Mouse (Mus musculus): ENCODE data around the gene Rnpc3. TPM values are rescaled to one million over a fixed set of nuclear protein-coding genes. Genes with fewer than 3 reads are reported as not detected.

The Rnpc3 gene
- polyA plus RNA-seq, 1 experiment from 2014 or later: 39.8 TPM

- Histone ChIP-seq H3K9me3 (ENCODE audit: control insufficient read depth, low read length) (no peaks in the 10 kb centered on the region), H3K9ac (ENCODE audit: low read length) (no peak overlapping the region), H3K36me3 (ENCODE audit: control insufficient read depth, insufficient read depth, low read length) (no peaks in the 10 kb centered on the region), H3K4me3 (ENCODE audit: low read depth, low read length) (no peak overlapping the region), H3K4me2 (ENCODE audit: low read depth, severe bottlenecking) (no peak overlapping the region), H3K4me1 (ENCODE audit: control insufficient read depth, insufficient read depth, low read length) (no peaks in the 10 kb centered on the region), H3K27me3 (ENCODE audit: control insufficient read depth, insufficient read depth, low read length) (no peaks in the 10 kb centered on the region), H3K27ac (replicated peaks; ENCODE audit: low read depth, low read length) (no peak overlapping the region)
- 74% methylated on average over 1 of the region's 1 CpGs for WGBS
- DNase-seq (ENCODE audit: low spot score) (no peak), ATAC-seq (ENCODE audit: insufficient number of reproducible peaks, low FRiP score, low TSS enrichment, low read depth) (no peak)
Measured at GRCm38 (mm10) chr3:113590844-113591243, 39.1 kb downstream of the Rnpc3 start.

GRCm38 (mm10) chr3:113574578-113574977 is 55.4 kb downstream of the Rnpc3 start:
- WGBS: 79% methylated on average over 4 of the region's 4 CpGs
- no peak for ATAC-seq (ENCODE audit: insufficient number of reproducible peaks, low FRiP score, low TSS enrichment, low read depth)
- Histone ChIP-seq H3K27me3 (ENCODE audit: control insufficient read depth, insufficient read depth, low read length) (no peaks in the 10 kb centered on the region), H3K36me3 (ENCODE audit: control insufficient read depth, insufficient read depth, low read length) (no peaks in the 10 kb centered on the region), H3K9ac (ENCODE audit: low read length) (no peak overlapping the region), H3K4me3 (ENCODE audit: low read depth, low read length) (no peak overlapping the region), H3K9me3 (ENCODE audit: control insufficient read depth, low read length) (no peaks in the 10 kb centered on the region), H3K4me2 (ENCODE audit: low read depth, severe bottlenecking) (no peak overlapping the region), H3K4me1 (ENCODE audit: control insufficient read depth, insufficient read depth, low read length) (no peaks in the 10 kb centered on the region), H3K27ac (replicated peaks; ENCODE audit: low read depth, low read length) (no peak overlapping the region)
- DNase-seq (ENCODE audit: low spot score): no peak

- no peaks in the 10 kb centered on the region for H3K36me3 ChIP-seq (ENCODE audit: control insufficient read depth, insufficient read depth, low read length)
- no peak overlapping the region for H3K27ac ChIP-seq (replicated peaks; ENCODE audit: low read depth, low read length)
- no peak overlapping the region for H3K4me2 ChIP-seq (ENCODE audit: low read depth, severe bottlenecking)
- H3K9me3 ChIP-seq (ENCODE audit: control insufficient read depth, low read length): no peaks in the 10 kb centered on the region
- ATAC-seq (ENCODE audit: insufficient number of reproducible peaks, low FRiP score, low TSS enrichment, low read depth) (no peak), DNase-seq (ENCODE audit: low spot score) (no peak)
- no peak overlapping the region for H3K9ac ChIP-seq (ENCODE audit: low read length)
- H3K4me1 ChIP-seq (ENCODE audit: control insufficient read depth, insufficient read depth, low read length): no peaks in the 10 kb centered on the region
- H3K4me3 ChIP-seq (ENCODE audit: low read depth, low read length): no peak overlapping the region
- WGBS: 88% methylated on average over 2 of the region's 2 CpGs
- no peaks in the 10 kb centered on the region for H3K27me3 ChIP-seq (ENCODE audit: control insufficient read depth, insufficient read depth, low read length)
Measured at GRCm38 (mm10) chr3:113574138-113574537, 55.8 kb downstream of the Rnpc3 start.

GRCm38 (mm10) chr3:113572158-113572557 is 57.8 kb downstream of the Rnpc3 start:
- H3K4me3 ChIP-seq (ENCODE audit: low read depth, low read length): no peak overlapping the region
- H3K9me3 ChIP-seq (ENCODE audit: control insufficient read depth, low read length): no peaks in the 10 kb centered on the region
- no peak for ATAC-seq (ENCODE audit: insufficient number of reproducible peaks, low FRiP score, low TSS enrichment, low read depth)
- no peak overlapping the region for H3K9ac ChIP-seq (ENCODE audit: low read length)
- no peaks in the 10 kb centered on the region for H3K4me1 ChIP-seq (ENCODE audit: control insufficient read depth, insufficient read depth, low read length)
- no peak for DNase-seq (ENCODE audit: low spot score)
- H3K27ac ChIP-seq (replicated peaks; ENCODE audit: low read depth, low read length): no peak overlapping the region
- no peak overlapping the region for H3K4me2 ChIP-seq (ENCODE audit: low read depth, severe bottlenecking)
- 81% methylated on average over 3 of the region's 3 CpGs for WGBS
- no peaks in the 10 kb centered on the region for H3K27me3 ChIP-seq (ENCODE audit: control insufficient read depth, insufficient read depth, low read length)
- H3K36me3 ChIP-seq (ENCODE audit: control insufficient read depth, insufficient read depth, low read length): no peaks in the 10 kb centered on the region

Other genes starting within 250 kb of the Rnpc3 start
- not detected in 2 replicates for gene Amy2a1, start 97.7 kb downstream of the Rnpc3 start, polyA plus RNA-seq (2014; fragmentation: Nextera tagmentation; extraction: Ambion mirVana)
- gene Amy1, start 23.4 kb downstream of the Rnpc3 start, polyA plus RNA-seq (2014; fragmentation: Nextera tagmentation; extraction: Ambion mirVana): 0.89 and 0.99 TPM in 2 replicates